Mouse (Mus musculus) kidney, postnatal 0 days (tissue): ENCODE measurements around the gene 1700067K01Rik. TPM values are rescaled to one million over a fixed set of nuclear protein-coding genes. Genes with fewer than 3 reads are reported as not detected.
A peak's percentile ranks its signal among the peaks of the same experiment; 100 is the strongest.
"Not testable (repeated sequence)": the region's sequence is repeated elsewhere in the genome, so short reads cannot be mapped to it uniquely, and the experiment has no call there.

Experiments
- ATAC-seq: fragments of 200-750 bp; cut with Nextera tagmentation; replicated peaks from 2 replicates; pipeline ENCODE4 v1.8.0; 2017; ENCODE audit warnings: low read depth, moderate number of reproducible peaks, moderate TSS enrichment, moderate library complexity; ENCODE audit not compliant: low FRiP score
- DNase-seq: peaks from one replicate; pipeline ENCODE4 v3.0.0-alpha.2; 2016; ENCODE audit warnings: low spot score
- H3K27ac ChIP-seq: fragments of 300-500 bp; sonication (generic); 2 replicates; pipeline ENCODE4 v1.5.1; 2014; ENCODE audit warnings: mild to moderate bottlenecking
- H3K27me3 ChIP-seq: fragments of 300-500 bp; sonication (generic); 2 replicates; pipeline ENCODE4 v1.6.1; 2014; ENCODE audit warnings: low read length, mixed read lengths; ENCODE audit not compliant: insufficient read depth
- H3K36me3 ChIP-seq: fragments of 300-500 bp; sonication (generic); 2 replicates; pipeline ENCODE4 v1.6.1; 2014; ENCODE audit warnings: low read length, mixed read lengths; ENCODE audit not compliant: insufficient read depth
- H3K4me1 ChIP-seq: fragments of 300-500 bp; sonication (generic); replicated peaks from 2 replicates; pipeline ENCODE4 v1.6.1; 2014; ENCODE audit warnings: antibody characterized with exemption, low read length, mixed read lengths; ENCODE audit not compliant: insufficient read depth
- H3K4me2 ChIP-seq: fragments of 300-500 bp; sonication (generic); 2 replicates; pipeline ENCODE4 v1.6.1; 2014; ENCODE audit warnings: mild to moderate bottlenecking, low read length, moderate library complexity, mixed read lengths
- H3K4me3 ChIP-seq: fragments of 300-500 bp; sonication (generic); replicated peaks from 2 replicates; pipeline ENCODE4 v1.5.1; 2014; ENCODE audit warnings: low read depth, low read length
- H3K9ac ChIP-seq: fragments of 300-500 bp; sonication (generic); 2 replicates; pipeline ENCODE4 v1.6.1; 2014; ENCODE audit warnings: low read depth, low read length
- H3K9me3 ChIP-seq: fragments of 300-500 bp; sonication (generic); replicated peaks from 2 replicates; pipeline ENCODE4 v1.6.1; 2016; ENCODE audit warnings: low read length, inconsistent platforms, mixed read lengths
- CTCF ChIP-seq: IDR thresholded peaks from 2 replicates; pipeline ENCODE4 v1.5.1; 2016; ENCODE audit warnings: antibody characterized with exemption, low read depth, mild to moderate bottlenecking, moderate library complexity
- WGBS: fragments of 180-500 bp; shearing (Covaris S2); extraction: QIAGEN DNeasy Blood & Tissue Kit; methylation state at CpG from one replicate; pipeline ENCODE4 v1.1.7; 2014; 5-methylcytosine and 5-hydroxymethylcytosine counted together
- polyA plus RNA-seq: library from polyadenylated mRNA; unstranded; fragments of >200 nt; fragmentation: Nextera tagmentation; extraction: Ambion mirVana; gene quantifications from 2 replicates; pipeline ENCODE4 v1.2.1, GENCODE M21; 2015

Gene 1700067K01Rik
- polyA plus RNA-seq, 1 experiment from 2014 or later, result 1.1 TPM

DNA sequence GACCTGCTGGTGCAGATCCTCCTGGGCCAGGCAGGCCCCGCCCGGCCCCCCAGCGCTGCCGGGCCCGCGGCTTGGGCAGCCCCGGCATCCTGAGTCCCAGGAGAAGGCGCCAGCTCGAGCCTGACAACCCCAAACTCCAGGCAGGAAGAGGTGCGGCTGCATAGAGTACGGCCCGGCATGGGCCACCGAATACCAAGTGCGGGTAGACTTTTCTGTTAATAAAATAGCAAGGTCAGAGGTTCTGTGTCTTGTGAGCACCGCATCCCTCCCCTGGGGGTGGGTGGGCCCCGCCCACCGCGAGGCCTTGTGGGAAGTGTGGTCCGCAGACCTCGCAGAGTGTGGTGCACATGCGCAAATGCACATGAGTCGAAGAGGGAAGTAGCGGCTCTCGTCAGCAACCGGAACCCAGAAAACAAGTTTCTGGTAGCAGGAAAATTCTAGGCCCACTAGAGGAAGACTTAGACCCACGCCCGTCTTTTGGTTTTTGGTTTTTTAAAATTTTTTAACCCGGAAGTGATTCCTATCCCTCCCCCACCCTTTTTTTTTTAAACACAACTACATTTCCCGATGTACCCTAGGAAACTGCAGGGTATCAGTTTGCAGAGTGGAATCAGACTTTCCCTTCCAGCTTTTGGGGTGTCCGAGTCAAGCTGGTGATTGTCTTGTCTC is 3.4 kb downstream of the 1700067K01Rik start:
- Histone ChIP-seq H3K9ac (peak overlapping the region; percentile 60), H3K4me2 (peak overlapping the region; percentile 85), H3K4me1 (peaks cover 11% of the 10 kb centered on the region), H3K27ac (peak overlapping the region; percentile 85), H3K9me3 (no peaks in the 10 kb centered on the region), H3K36me3 (0 out of 2 replicates have a peak, but pooled peaks cover 8% of the 10 kb centered on the region), H3K27me3 (no peaks in the 10 kb centered on the region), H3K4me3 (peak overlapping the region; percentile 50)
- WGBS, result 0% methylated on average over 30 of the region's 30 CpGs
- TF ChIP-seq CTCF, result no peak
- ATAC-seq, result peak; percentile 82
- DNase-seq, result peak; percentile 95

- not testable (repeated sequence) for ATAC-seq, H3K4me3 ChIP-seq, H3K27me3 ChIP-seq, H3K9me3 ChIP-seq, H3K36me3 ChIP-seq, H3K4me2 ChIP-seq, DNase-seq, H3K9ac ChIP-seq
- WGBS, result 93% methylated on average over 7 of the region's 7 CpGs
- Histone ChIP-seq H3K4me1 (peaks cover 13% of the 10 kb centered on the region), H3K27ac (peak overlapping the region; percentile 85; the same call in 1 of the 2 replicates)
Measured at GRCm38 (mm10) chr8:84005502-84005901, 4.2 kb downstream of the 1700067K01Rik start.

DNA sequence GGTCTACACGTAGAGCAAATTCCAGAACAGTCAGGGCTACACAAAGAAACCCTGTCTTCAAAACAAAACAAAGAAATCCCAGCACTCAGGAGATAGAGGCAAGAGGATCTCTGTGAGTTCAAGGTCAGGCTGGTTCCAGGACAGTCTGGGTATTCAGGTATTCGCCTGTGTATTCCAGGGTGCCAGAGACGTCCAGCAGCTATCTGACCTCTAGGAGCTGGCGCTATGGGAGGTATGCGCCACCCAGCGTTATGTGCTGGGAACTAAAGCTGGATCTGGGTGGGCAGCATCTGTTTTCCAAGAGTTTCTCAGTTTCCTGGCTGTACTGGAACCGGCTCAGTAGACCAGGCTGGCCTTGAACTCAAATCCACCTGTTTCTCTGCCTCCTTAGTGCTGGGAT is 7.1 kb downstream of the 1700067K01Rik start:
- H3K4me3 ChIP-seq, result no peak overlapping the region
- peaks cover 24% of the 10 kb centered on the region for H3K27me3 ChIP-seq
- DNase-seq (no peak), ATAC-seq (no peak)
- H3K4me1 ChIP-seq, result peaks cover 34% of the 10 kb centered on the region
- no peaks in the 10 kb centered on the region for H3K9me3 ChIP-seq
- no peak overlapping the region for H3K9ac ChIP-seq
- TF ChIP-seq CTCF, result peak; percentile 62
- no peak overlapping the region for H3K4me2 ChIP-seq
- no peaks in the 10 kb centered on the region for H3K36me3 ChIP-seq
- whole genome bisulfite sequencing, result 34% methylated on average over 7 of the region's 7 CpGs
- no peak overlapping the region for H3K27ac ChIP-seq

GRCm38 (mm10) chr8:84009876-84010275 is 8.6 kb downstream of the 1700067K01Rik start:
- ATAC-seq (no peak; the same call in 1 of the 2 replicates), DNase-seq (peak; percentile 94)
- Histone ChIP-seq H3K4me2 (0 out of 2 replicates have a peak overlapping the region, but pooled peaks have one; percentile 97), H3K27me3 (peaks cover 24% of the 10 kb centered on the region), H3K4me3 (no peak overlapping the region), H3K4me1 (peaks cover 28% of the 10 kb centered on the region), H3K9me3 (no peaks in the 10 kb centered on the region), H3K36me3 (no peaks in the 10 kb centered on the region), H3K27ac (no peak overlapping the region), H3K9ac (no peak overlapping the region)
- peak; percentile 99 for TF ChIP-seq CTCF
- WGBS, result under 1% methylated on average over 11 of the region's 11 CpGs

DNA sequence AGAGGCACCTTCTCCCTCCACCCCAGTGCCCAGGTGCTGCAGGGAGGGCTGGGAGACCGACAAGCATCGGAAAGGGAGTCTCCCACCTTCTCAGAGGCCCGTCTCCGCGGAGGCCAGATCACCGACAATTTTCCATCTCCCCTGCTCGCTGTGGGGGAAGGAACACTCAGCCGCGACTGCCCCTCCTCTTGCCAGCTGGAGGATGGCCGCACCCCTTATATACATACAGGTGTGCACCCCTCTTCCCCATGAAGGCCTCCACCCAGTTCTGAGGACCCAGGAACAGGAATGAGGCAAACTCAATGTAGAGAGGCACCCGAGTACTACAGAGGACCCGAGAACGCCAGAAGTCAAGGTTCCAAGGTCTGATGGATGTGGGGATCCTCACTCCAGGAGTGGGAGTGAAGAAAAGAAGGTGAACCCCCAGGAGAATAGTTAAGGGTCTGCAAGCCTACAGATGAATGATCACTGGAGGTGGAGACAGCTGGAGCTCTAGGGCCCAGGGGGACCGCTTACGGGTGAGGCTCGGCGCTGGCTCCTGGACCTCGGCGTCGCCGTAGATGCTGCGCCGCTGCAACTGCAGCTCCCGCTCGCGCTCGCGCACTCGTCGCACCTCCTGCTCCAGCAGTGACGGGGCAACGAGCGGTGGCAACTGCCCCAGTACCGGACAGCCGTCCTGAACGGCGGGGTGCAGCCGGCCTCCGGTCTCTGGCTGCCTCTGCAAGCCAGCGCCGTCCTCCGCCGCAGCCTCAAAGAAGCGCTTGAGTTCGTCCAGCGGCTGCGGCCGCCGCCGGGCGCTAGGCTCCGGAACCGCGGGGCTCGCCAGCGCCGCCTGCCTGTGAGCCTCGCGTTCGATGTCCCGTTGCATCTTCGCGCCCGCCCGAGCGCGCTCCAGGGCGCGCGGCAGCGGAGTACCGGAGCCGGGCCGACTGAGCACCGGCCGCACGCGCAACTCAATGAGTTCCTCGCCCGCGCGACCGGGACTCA is 9.6 kb downstream of the 1700067K01Rik start:
- H3K36me3 ChIP-seq, result no peaks in the 10 kb centered on the region
- ATAC-seq, result peak; percentile 26; the same call in 1 of the 2 replicates
- peak; percentile 71 for DNase-seq
- peaks cover 24% of the 10 kb centered on the region for H3K27me3 ChIP-seq
- peak overlapping the region; percentile 97 for H3K4me2 ChIP-seq
- H3K9ac ChIP-seq, result peak overlapping the region; percentile 57
- no peaks in the 10 kb centered on the region for H3K9me3 ChIP-seq
- H3K4me1 ChIP-seq, result peaks cover 24% of the 10 kb centered on the region
- peak overlapping the region; percentile 50; the same call in 1 of the 2 replicates for H3K27ac ChIP-seq
- peak; percentile 69 for TF ChIP-seq CTCF
- WGBS, result 2% methylated on average over 83 of the region's 83 CpGs
- H3K4me3 ChIP-seq, result peak overlapping the region; percentile 47
